Mouse (Mus musculus) urinary bladder, adult 2 months (tissue): Measurements from ENCODE around the gene Immp2l. TPM values are rescaled to one million over a fixed set of nuclear protein-coding genes. Genes with fewer than 3 reads are reported as not detected.

Experiments used
- DNase-seq: peaks from one replicate; pipeline ENCODE4 v3.0.0; 2022; ENCODE audit warnings: low spot score
- polyA plus RNA-seq: library from polyadenylated mRNA; depleted of rRNA; stranded (reverse); fragments of >200 nt; gene quantifications from 2 replicates; pipeline ENCODE4 v1.2.3, GENCODE M21; 2012

The Immp2l gene
- polyA plus RNA-seq, 1 experiment, result 6.9 TPM

GRCm38 (mm10) chr12:41520326-41520725 is 496.4 kb downstream of the Immp2l start:
- no peak for DNase-seq

DNA sequence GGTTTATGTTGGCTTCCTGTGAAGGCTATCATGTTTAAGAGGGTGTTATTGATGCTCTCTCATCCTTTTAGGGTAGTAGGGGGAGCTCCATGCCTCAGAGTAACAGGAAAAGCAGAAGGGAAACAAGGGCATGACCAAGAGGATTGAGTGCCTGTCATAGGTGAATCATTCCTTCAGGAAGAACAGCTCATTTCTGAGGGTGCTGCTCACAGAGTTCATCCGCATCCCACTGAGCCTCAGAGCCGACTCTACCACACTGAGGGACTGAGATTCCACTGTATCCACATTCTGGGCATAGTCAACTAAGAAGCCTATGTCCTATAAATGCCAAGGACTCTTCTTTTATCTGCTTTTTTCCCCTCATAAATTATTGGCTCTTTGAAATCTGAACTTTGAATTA is 497.8 kb downstream of the Immp2l start:
- no peak for DNase-seq

GRCm38 (mm10) chr12:41526688-41527087 is 502.8 kb downstream of the Immp2l start:
- no peak for DNase-seq

GRCm38 (mm10) chr12:41528410-41528809 is 504.5 kb downstream of the Immp2l start:
- no peak for DNase-seq

DNA sequence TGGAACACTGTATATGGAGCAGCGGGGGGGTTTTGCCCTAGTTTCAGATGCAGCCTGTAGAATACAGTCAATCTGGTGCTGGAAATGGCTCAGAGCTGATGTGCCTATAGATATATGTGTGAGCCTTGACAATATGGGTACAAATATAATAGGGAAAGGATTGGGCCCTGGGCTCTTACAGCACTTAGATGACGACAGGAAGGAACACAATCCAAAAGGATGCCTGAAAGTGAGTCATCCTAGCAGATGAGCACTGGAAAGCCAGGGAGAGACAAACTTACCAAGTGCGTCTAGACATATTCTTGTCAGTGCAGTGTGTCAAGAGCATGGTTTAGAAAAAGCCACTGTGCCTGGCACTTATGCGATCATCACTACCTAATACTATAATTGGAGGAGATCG is 516.1 kb downstream of the Immp2l start:
- DNase-seq, result no peak

- no peak for DNase-seq
These were observed 527.7 kb downstream of the Immp2l start for GRCm38 (mm10) chr12:41551578-41551977.

DNA sequence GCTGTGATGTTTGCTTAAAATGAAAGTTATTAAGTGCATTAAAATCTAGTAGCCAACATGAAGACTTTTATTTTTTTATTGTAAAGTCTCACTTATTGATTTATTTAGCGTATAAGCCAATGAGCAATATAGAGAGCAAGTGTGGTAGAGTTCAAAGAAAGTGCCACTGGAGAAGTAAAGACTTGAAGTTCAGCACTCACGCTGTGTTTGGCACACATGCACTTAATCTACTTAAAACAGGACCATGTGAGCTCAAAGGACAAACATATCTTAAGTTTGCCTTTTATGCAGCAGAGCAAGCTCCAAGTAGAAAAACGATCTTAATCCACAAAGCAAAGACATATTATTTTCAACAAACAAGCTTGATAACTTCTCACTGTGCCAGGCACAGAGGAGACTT is 533.9 kb downstream of the Immp2l start:
- DNase-seq, result no peak

DNA sequence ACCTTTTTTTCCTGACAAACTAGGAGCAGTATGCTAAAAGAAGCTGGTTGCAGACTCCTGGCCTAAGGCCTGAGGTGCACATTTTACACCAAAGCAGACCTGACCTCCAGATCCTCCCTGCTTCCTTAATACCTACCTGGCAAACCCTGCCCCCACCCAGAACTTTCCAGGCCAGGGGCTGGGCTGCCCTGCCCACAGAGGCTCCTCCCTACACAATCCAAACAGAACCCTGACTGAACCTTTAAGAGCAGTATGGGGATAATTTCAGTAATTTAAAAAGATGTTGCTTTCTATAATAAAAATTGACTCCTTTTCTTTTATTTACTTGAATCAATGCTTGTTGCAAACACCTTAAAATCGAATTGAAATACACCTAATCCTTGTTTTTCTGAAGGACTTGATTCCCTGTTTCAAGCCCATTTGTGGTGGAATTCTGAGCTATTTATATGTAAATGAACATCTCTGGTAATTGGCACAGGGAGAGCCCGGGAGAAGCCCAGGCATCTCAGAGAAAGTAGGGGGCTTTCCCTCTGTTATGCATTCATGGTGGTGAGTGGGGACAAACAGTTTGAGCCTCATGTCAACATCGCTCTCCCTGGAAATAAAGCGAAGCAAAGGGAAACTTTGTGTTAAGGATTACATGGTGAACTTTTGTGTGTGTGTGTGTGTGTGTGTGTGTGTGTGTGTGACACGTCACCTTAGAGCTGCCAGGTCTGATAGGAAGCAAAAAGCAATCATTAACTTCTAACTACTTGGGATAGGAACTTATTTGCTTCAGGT is 535.3 kb downstream of the Immp2l start:
- no peak for DNase-seq

GRCm38 (mm10) chr12:41565540-41566432 is 541.9 kb downstream of the Immp2l start:
- no peak for DNase-seq

DNA sequence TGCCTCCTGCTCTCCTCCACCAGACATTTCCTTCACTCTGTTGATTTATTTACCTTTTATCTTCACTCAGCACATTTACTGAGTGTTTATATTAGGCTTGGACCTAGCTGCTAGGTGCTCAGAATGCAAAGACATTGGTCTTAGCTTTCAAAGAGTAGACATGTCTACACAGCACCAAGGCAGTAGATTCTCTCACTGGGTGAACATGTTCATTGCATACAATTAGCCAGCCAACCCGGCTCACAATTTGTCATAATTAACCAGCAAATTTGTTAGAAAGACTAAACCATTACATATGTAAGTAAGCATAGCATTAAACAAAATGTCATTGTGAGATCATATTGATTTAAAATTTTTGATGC is 542.5 kb downstream of the Immp2l start:
- DNase-seq, result no peak

DNA sequence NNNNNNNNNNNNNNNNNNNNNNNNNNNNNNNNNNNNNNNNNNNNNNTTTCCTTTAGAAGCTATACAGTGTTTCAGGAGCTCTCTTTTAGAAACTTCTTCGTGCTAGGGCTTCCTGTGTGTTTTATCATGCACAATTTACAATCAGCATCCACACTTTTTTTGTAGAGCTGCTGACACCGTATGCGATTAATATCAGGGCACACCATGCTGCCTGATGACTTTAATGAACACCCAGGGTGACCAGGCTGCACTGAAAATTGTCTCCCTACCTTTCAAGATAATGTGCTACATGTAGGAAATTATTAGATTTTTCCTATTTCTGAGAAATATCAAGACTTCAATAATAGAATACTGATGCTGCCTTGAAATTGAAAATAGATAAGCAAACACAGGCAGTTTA is 549.9 kb downstream of the Immp2l start:
- DNase-seq, result no peak

DNA sequence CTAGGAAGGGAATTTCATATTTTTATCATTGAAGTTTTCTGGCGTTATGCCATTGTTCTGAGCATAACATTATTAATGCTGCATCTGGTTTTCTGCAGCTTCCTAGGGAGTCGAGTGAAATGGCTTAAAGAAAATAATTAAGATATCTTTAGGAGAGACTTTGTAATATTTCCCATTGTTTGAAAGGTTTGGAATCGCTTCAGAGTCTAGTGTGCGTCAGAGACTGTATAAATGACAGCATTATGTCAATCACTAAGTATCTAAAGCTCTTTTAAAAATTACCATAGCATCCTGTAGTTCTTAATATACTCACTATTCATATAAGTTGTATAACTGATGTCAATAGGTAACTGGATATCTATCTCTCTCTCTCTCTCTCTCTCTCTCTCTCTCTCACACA is 551.3 kb downstream of the Immp2l start:
- DNase-seq, result no peak

DNA sequence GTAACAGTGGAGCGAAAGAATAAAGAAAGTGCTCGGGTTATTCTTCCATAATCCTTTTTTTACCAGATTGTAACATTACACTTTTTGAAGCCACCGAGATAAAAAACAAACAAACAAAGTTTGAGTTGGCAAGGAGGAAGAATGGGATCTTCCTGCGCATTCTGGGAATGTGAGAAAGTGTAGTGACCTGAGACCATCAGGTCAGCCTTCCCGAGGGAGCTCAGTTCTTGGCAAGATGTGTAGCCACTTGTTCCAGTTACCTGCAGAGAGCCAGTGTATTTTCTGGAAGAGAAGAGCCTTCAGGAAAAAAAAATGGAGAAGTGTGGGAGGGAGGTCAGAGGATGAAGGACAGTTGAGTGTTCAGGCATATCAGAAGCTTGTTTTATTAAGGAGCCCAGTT is 569.5 kb downstream of the Immp2l start:
- no peak for DNase-seq

DNA sequence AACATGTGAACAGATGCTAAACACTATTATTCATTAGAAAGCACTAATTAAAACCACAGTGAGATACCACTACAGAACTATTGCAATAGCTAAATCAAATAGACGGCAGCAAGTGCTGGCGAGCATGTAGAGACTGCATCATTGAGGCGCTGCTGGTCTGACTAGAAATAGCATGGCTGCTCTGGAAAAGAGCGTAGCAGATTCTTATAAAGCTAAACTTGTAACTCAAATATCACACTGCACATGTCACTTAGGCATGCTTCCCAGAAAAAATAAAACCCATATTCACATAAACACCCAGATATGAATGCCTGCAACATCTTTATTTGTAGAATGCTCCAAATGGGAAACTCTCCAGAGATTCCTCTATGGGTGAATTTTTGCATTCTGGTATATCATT is 570.1 kb downstream of the Immp2l start:
- DNase-seq, result no peak

DNA sequence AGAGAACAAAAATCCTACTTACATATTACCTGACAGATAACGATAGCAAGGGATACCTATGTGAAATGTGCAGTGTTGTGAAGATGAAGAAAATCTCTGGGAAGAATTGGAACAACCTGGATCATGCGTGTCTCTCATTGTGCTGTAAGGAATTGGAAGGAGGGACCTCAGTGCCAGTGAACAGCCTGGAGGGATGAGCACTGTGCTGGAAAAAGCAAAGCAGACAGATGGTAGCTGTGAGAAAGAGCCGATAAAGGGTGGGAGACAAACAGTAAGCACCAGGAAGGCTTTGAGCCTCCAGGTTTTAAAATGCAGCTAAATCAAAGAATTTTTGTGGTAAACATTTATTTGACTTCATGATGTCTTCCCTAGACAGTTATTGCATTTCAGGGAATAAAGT is 591.4 kb downstream of the Immp2l start:
- no peak for DNase-seq

DNA sequence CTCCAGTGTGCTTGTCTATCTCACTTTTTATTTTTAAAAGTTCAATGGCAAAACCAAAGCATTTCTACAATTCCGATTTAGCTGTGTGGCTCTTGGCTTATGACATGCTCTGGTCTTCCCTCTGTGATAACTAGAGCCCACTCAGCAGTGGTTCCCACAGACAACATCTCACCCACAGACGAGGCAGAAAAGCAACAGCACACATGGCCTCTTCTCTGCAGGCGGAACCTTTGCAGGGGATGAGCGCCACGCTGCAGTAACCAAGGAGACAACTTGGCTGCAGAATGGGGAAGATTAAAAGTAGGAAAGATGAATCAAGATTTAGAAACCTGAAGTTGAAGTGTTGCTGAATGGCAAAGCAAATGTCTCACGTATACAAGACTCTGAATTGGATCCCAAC is 597.5 kb downstream of the Immp2l start:
- no peak for DNase-seq

DNA sequence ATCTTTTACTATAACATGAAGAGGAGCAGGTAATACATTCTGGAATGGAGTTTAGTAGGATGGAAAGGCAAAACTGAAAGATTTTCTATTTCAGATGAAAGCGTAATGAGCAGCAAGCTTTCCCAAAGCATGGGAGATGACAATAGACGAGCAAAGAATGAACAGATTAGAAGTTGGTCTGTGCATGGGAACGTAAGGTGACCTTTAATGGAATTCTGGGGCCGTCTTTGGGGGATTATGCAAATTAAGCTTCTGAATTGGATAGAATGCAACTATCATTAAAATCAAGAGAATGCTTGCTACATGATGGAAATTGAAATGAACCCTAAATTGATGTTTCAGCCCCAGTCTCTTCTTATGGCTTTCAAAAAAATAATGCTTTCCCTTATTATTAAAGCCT is 619.4 kb downstream of the Immp2l start:
- no peak for DNase-seq

DNA sequence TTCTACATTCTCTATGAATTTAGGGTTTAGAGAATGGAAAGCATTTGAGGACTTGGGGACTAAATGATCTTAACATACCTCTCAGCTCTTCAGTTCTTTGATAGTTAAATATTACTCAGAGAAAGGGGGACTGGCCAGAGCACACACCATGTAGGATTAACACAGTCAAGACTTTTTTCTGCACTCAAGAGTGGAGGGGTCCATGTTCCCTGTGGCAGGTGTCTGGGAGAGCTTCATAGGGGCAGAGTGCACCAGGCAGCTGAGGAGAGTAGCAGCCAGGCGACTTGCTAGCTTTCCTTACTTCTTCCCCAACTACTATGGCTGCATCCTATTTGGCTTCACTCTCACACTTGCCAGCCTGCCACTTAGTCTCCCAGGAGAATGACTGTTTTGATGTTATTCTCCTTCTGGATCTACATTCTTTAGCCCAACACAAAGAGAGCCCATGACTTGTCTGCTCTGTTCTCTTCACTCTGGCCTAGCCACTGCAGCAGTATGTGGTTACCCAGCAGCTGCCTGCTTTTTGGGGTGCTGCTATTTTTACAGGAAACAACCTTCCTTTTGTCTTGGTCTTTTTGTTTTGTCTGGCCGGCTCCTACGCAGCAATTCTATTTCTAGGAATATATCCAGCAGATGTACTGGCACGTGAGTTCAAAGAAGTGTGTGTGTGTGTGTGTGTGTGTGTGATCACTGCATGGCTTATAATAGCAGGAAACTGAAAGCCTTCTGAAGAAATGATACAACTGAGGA is 621.1 kb downstream of the Immp2l start:
- DNase-seq, result no peak

DNA sequence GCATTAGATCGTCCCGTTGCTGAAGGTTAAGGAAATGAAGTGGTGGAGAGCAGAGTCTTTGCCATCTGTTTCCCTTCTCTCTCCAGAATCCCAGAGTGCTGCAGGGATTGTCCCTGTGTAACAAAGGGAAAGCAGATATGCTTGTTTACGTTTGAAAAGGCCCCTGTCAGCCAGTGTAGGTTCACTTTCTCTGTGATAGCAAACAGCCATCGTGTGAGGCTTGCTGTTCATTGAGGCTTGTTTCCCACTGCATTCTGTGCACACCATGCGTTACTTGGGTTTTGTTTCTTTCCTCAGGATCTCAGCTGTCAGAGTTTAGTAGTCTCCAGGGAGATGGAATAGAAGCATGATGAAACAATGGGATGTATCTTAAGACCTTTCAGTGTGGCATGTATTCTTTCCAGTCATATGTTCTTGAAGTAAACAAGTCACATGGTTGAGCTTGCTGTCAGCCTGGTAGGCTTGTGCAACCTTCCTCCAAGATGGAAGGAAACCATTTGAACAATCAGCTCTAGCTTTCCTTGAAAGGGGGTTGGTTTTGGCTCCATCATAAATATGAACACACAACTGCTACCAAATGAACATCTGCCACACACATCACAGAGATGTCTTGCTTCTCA is 623.2 kb downstream of the Immp2l start:
- no peak for DNase-seq

DNA sequence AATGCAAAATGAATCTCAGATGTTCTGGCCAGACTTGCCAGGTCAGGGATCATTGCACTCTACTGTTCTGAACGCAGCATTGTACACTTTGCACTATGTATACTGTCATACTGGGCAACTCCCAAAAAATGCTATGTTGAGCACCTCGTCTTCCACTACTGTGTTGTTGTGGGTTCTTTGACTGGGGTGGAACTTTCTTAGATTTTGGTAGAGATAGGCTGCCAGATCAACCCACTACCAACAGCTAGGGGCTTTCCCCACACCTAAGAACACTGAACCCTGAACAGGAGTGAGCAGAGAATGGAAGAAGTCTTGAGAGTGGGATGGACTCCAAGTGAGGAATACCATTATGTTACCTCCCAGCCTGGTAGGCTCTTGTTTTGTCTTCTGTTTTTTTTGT is 623.8 kb downstream of the Immp2l start:
- DNase-seq, result no peak

- DNase-seq, result no peak
These were observed 626.1 kb downstream of the Immp2l start for GRCm38 (mm10) chr12:41649826-41650541.
